Mouse (Mus musculus) ES-E14 (cell line): Measurements from ENCODE around the gene Tmem132c. TPM values are rescaled to one million over a fixed set of nuclear protein-coding genes. Genes with fewer than 3 reads are reported as not detected.

Source experiments
- DNase-seq: peaks from one replicate; pipeline ENCODE4 v3.0.0-alpha.2; 2013; ENCODE audit warnings: low read depth, low spot score
- H3K27ac ChIP-seq: 2 replicates; pipeline ENCODE4 v1.5.1; 2012; ENCODE audit warnings: low read depth, mild to moderate bottlenecking, low read length, moderate library complexity, mixed read lengths; ENCODE audit not compliant: poor library complexity, insufficient read depth, severe bottlenecking
- H3K36me3 ChIP-seq: 2 replicates; pipeline ENCODE4 v1.6.1; 2012; ENCODE audit warnings: mild to moderate bottlenecking, low read length, moderate library complexity, mixed read lengths; ENCODE audit not compliant: control insufficient read depth, poor library complexity, insufficient read depth, severe bottlenecking
- H3K4me1 ChIP-seq, 2 experiments: fragments of 150-350 bp in 1 of 2; sonication (generic) in 1 of 2; 2 replicates each; pipeline ENCODE4 v1.6.1; 2012; ENCODE audit warnings: low read length in 2 of 2, mild to moderate bottlenecking in 1 of 2, mixed read lengths in 1 of 2; ENCODE audit not compliant: control insufficient read depth in 2 of 2, insufficient read depth in 2 of 2, poor library complexity in 1 of 2
- H3K4me3 ChIP-seq, 2 experiments: fragments of 150-350 bp in 1 of 2; sonication (generic) in 1 of 2; 2 replicates each; pipeline ENCODE4 v1.5.1; 2012; ENCODE audit warnings: low read length in 2 of 2, low read depth in 1 of 2, mild to moderate bottlenecking in 1 of 2, mixed read lengths in 1 of 2; ENCODE audit not compliant: insufficient read depth in 1 of 2, poor library complexity in 1 of 2, severe bottlenecking in 1 of 2
- H3K9ac ChIP-seq: 2 replicates; pipeline ENCODE4 v1.6.1; 2012; ENCODE audit warnings: low read depth, mild to moderate bottlenecking, low read length, mixed read lengths; ENCODE audit not compliant: poor library complexity, insufficient read depth, severe bottlenecking
- H3K9me3 ChIP-seq: fragments of 150-350 bp; sonication (generic); 2 replicates; pipeline ENCODE4 v1.6.1; 2012; ENCODE audit warnings: low read depth, mild to moderate bottlenecking, low read length; ENCODE audit not compliant: control insufficient read depth, insufficient read depth
- CHD2 ChIP-seq: IDR thresholded peaks from 2 replicates; pipeline ENCODE4 v1.6.1; 2014; ENCODE audit warnings: mild to moderate bottlenecking, low read depth, low read length, inconsistent platforms
- HCFC1 ChIP-seq: IDR thresholded peaks from 2 replicates; pipeline ENCODE4 v1.6.1; 2012; ENCODE audit warnings: low read length, inconsistent platforms, borderline replicate concordance; ENCODE audit not compliant: insufficient read depth
- MAFK ChIP-seq: IDR thresholded peaks from 2 replicates; pipeline ENCODE4 v1.6.1; 2014; ENCODE audit warnings: mild to moderate bottlenecking, low read depth, low read length, inconsistent platforms; ENCODE audit not compliant: insufficient read depth
- ZC3H11A ChIP-seq: IDR thresholded peaks from 2 replicates; pipeline ENCODE4 v1.6.1; 2012; ENCODE audit warnings: low read depth, mild to moderate bottlenecking, inconsistent platforms, low read length, borderline replicate concordance
- ZNF384 ChIP-seq: IDR thresholded peaks from 2 replicates; pipeline ENCODE4 v1.6.1; 2012; ENCODE audit warnings: low read depth, low read length, inconsistent platforms
- in situ Hi-C, 2 experiments: fragments of 600-800 bp; cut with MboI; formaldehyde crosslinking; loops; one replicate each; pipeline ENCODE4 v1.15.1; 2025; ENCODE audit warnings: low sequenced_read_pairs in 2 of 2, inconsistent platforms in 1 of 2; ENCODE audit not compliant: unreplicated experiment in 2 of 2
- total RNA-seq: library from RNA; depleted of rRNA; stranded (reverse); fragments of 300-350 nt; gene quantifications from 2 replicates; pipeline ENCODE4 v1.2.3, GENCODE M21; 2012

Tmem132c gene
- total RNA-seq, 1 experiment: 0.71 TPM

GRCm38 (mm10) chr5:127365061-127365460, 123.5 kb downstream of the Tmem132c start:
- Histone ChIP-seq H3K9ac (no peak overlapping the region), H3K36me3 (no peaks in the 10 kb centered on the region), H3K4me3 (no peak overlapping the region), H3K9me3 (no peaks in the 10 kb centered on the region), H3K4me1 (peaks cover 2 to 4% of the 10 kb centered on the region in 2 experiments; a peak in 2 of 4 replicates), H3K27ac (no peak overlapping the region)
- in situ Hi-C loops: no loop called here
- TF ChIP-seq ZNF384 (no peak), HCFC1 (no peak), MAFK (no peak), ZC3H11A (no peak), CHD2 (no peak)
- no peak for DNase-seq

GRCm38 (mm10) chr5:127368191-127368590, 126.6 kb downstream of the Tmem132c start:
- in situ Hi-C loops: no loop called here
- Histone ChIP-seq H3K9ac (no peak overlapping the region), H3K4me3 (no peak overlapping the region), H3K27ac (no peak overlapping the region), H3K4me1 (no peaks in the 10 kb centered on the region), H3K36me3 (no peaks in the 10 kb centered on the region), H3K9me3 (no peaks in the 10 kb centered on the region)
- no peak for DNase-seq
- no peak for TF ChIP-seq ZC3H11A
- TF ChIP-seq ZNF384: no peak
- no peak for TF ChIP-seq MAFK
- TF ChIP-seq HCFC1: no peak
- no peak for TF ChIP-seq CHD2

GRCm38 (mm10) chr5:127369812-127370211, 128.2 kb downstream of the Tmem132c start:
- H3K4me3 ChIP-seq: no peak overlapping the region
- no peaks in the 10 kb centered on the region for H3K4me1 ChIP-seq
- no peaks in the 10 kb centered on the region for H3K9me3 ChIP-seq
- no peak overlapping the region for H3K9ac ChIP-seq
- H3K27ac ChIP-seq: no peak overlapping the region
- H3K36me3 ChIP-seq: no peaks in the 10 kb centered on the region
- in situ Hi-C loops: no loop called here
- DNase-seq: no peak
- TF ChIP-seq CHD2 (no peak), MAFK (no peak), ZNF384 (no peak), ZC3H11A (no peak), HCFC1 (no peak)

- H3K27ac ChIP-seq: no peak overlapping the region
- TF ChIP-seq HCFC1 (no peak), MAFK (no peak), CHD2 (no peak), ZC3H11A (no peak), ZNF384 (no peak)
Observed at GRCm38 (mm10) chr5:127370503-127370902, 128.9 kb downstream of the Tmem132c start.

GRCm38 (mm10) chr5:127374251-127374650, 132.6 kb downstream of the Tmem132c start:
- H3K9me3 ChIP-seq: no peaks in the 10 kb centered on the region
- in situ Hi-C loops: no loop called here
- DNase-seq: no peak
- no peak overlapping the region for H3K27ac ChIP-seq
- H3K4me1 ChIP-seq: no peaks in the 10 kb centered on the region
- H3K36me3 ChIP-seq: no peaks in the 10 kb centered on the region
- H3K9ac ChIP-seq: no peak overlapping the region
- H3K4me3 ChIP-seq: no peak overlapping the region
- no peak for TF ChIP-seq CHD2
- no peak for TF ChIP-seq MAFK
- no peak for TF ChIP-seq HCFC1
- TF ChIP-seq ZNF384: no peak
- TF ChIP-seq ZC3H11A: no peak

More at GRCm38 (mm10) chr5:127370503-127370902, 128.9 kb downstream of the Tmem132c start:
- Histone ChIP-seq H3K4me3 (no peak overlapping the region), H3K9me3 (no peaks in the 10 kb centered on the region), H3K4me1 (no peaks in the 10 kb centered on the region), H3K9ac (no peak overlapping the region), H3K36me3 (no peaks in the 10 kb centered on the region)
- no peak for DNase-seq
- in situ Hi-C loops: no loop called here
